Mouse (Mus musculus) kidney, adult 8-10 months (tissue): ENCODE results near the gene Ppm1a.
"Not testable (repeated sequence)": the region's sequence is repeated elsewhere in the genome, so short reads cannot be mapped to it uniquely, and the experiment has no call there.

Experiments used
- DNase-seq, 2 experiments: peaks; one replicate each; pipeline ENCODE4 v3.0.0; 2022

Ppm1a gene

DNA sequence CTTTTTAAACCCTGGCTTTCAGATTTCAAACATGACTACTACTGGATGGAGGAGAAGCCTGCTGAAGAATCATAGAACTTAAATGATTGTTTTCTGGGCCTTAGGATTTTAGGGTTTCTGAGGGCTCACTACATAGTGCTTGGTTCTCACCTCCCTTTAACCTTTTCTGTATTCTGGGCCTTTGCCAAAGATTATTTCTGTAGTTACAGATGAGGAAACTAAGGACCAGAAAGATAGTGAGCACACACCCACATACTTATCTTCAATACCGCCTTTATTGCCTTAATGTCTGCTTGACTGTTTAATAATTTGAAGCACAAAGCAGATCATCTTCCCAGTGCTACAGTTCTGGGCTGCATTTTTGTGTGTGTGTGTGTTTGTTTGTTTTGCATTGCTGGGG lies 5.2 kb downstream of the Ppm1a start:
- DNase-seq = no peak

DNA sequence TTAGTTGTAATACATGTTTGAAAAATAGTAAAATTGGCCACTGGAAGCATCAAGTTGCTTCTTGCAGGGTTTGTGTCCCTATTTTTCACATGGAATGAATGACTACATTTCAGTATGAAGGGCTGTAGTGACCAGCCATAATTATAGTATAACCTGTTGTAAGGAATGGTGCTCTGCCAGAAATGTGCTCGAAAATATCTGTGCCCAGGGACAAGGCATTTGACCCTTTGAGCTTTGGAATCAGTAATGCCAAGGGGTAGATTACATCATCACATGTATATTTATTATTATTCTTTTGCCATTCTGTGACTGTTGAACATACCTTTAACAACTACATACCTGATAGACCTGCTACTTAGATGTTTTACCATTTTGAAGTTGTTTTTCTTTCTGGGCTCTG lies 5.9 kb downstream of the Ppm1a start:
- DNase-seq = peak in 1 of 2 experiments; percentile 38

GRCm38 (mm10) chr12:72767809-72768208 lies 10.6 kb downstream of the Ppm1a start:
- DNase-seq = no peak

GRCm38 (mm10) chr12:72768230-72768629 lies 11.0 kb downstream of the Ppm1a start:
- no peak for DNase-seq

- DNase-seq = no peak
These were observed 12.4 kb downstream of the Ppm1a start for GRCm38 (mm10) chr12:72769546-72770230.

DNA sequence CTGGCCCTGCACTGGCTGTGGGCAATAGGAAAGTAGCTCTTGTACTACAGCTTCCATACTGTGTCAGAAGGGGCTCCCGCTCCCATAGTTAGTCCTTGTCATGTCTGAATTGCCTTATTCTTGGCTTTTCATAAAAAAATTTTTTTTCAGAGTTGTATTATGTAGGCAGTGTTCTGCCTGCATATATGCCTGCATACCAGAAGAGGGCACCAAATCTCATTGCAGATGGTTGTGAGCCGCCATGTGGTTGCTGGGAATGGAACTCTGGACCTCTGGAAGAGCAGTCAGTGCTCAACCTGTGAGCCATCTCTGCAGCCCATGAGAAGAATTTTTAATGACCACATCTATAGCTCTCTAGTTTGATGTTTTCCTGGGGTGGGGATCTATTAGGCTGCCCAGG lies 13.9 kb downstream of the Ppm1a start:
- DNase-seq = no peak

DNA sequence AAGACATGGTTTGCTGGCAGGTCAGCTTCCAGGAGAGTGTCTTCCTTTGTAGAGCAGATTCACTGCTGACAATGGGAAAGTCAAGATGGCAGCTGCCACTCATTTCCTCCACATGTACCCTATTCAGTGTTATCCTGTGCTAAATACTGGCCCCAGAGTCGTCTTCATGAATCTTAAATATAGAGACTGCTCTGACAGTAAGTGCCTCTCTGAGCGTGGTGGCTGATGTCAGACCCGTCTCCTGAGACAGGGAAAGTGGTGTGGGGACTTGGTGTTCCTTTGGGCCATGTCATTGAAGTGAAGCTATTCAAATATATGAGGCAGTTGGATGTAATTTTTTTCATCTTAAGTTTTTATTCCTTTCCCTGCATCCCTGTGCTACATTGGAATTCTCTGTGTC lies 14.5 kb downstream of the Ppm1a start:
- DNase-seq = no peak

GRCm38 (mm10) chr12:72773921-72774320 lies 16.7 kb downstream of the Ppm1a start:
- no peak for DNase-seq

DNA sequence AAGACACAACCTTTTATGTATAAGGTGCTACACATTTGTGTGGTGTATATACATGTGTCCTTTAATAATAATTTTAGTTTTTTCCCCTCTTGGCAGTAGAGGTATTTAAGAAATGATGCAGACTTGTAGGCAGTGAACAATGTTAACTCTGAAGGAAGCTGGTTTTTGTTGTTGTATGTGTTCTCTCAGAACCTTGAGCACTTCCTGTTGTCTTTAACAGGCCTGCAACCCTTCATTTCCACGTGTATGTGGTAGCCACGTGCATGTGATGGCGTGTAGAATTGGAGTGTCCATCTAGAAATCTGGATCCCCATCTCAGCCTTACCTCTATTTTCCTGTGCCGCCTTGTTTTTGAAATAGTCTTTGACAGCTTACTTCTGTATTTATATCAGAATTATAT lies 20.0 kb downstream of the Ppm1a start:
- no peak for DNase-seq

DNA sequence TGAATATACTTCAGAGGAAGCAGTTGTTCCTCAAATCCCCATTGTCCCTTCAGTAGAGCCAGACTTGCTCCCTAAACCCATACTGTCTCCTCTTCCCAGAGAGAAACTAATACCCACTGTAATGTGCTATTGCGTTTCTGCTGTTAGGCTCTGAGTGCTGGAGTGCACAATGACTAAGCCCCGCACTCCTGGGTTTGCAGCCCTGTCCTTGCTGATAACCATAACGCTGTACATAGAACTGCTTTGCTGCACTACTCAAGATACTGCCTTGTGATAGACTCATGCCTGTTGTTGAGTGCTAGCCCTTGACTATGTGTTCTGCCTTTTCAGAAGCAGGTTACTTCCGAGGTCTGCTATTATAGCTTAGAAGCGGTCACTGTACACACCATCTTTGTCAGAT lies 22.9 kb downstream of the Ppm1a start:
- no peak for DNase-seq

DNA sequence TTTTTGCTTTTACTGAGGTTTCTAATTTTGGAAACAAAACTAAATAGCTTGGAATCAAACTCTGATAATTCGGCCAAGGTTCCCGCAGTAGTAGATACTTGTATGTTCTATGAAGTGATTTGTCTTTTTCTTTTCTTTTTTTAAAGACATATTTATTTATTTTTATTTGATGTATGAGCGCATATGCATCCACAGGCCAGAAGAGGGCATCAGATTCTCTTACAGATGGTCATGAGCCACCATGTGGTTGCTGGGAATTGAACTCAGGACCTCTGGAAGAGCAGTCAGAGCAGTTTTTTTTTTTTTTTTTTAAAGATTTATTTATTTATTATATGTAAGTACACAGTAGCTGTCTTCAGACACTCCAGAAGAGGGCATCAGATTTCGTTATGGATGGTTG lies 25.5 kb downstream of the Ppm1a start:
- DNase-seq = not testable (repeated sequence)

GRCm38 (mm10) chr12:72785183-72785930 lies 28.1 kb downstream of the Ppm1a start:
- peak; percentile 40 to 64 for DNase-seq

DNA sequence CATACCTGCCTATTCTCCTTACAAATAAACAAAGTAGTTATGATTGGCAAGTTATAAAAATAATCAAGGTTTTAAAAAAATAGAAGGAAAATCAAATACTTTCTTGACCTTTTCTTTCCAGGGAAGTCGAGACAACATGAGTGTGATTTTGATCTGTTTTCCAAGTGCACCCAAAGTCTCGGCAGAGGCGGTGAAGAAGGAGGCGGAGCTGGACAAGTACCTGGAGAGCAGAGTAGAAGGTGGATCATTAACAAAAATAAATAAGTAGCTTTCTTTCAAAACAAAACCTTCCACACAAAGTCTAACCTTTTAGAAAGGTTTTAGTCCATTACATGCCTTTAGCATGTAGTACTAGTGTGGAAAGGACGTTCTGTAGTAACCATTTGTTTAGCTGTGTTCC lies 29.3 kb downstream of the Ppm1a start:
- DNase-seq = peak; percentile 45 to 65

- DNase-seq = peak in 1 of 2 experiments; percentile 17
These were observed 29.7 kb downstream of the Ppm1a start for GRCm38 (mm10) chr12:72786986-72787385.

GRCm38 (mm10) chr12:72790538-72790937 lies 33.3 kb downstream of the Ppm1a start:
- no peak for DNase-seq

GRCm38 (mm10) chr12:72792320-72793091 lies 35.3 kb downstream of the Ppm1a start:
- no peak for DNase-seq

DNA sequence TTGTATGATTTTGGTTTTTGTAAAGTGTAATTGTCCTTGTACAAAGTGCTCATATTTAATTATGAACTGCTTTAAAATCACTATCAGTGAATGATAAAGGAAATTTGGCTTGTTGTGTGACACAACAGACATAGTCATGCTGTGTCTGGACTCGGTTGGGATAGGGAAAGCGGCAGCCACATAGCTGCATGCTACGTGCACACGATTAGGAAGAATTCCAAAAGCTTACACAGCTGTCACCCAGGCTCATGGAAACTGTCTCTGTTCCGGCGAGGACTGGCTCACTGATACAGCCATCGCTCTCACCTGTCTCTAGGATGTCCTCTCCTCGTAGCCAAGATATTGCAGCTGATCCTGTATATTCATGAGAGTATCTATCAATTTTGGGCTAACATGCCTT lies 36.7 kb downstream of the Ppm1a start:
- no peak for DNase-seq

- no peak for DNase-seq
These were observed 52.5 kb downstream of the Ppm1a start for GRCm38 (mm10) chr12:72809798-72810197.

DNA sequence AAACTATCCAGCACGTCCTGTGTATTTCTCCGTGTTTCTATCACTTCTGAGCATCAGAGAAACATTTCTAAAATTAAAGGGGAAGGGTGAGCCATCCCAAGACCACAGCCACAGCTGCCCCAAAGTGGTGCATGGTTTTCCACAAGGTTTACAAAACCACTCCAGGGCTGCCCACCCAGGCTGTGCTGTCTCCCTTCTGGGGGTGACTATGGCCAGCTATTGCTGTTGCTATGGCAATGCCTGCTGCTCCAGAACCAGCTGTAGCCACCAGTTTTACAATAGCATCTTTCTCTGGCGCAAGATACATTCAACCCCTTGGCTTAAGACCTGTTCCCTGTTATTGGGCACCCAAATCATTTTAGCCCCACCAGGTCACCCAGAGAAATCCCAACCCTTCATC lies 54.3 kb downstream of the Ppm1a start:
- no peak for DNase-seq

DNA sequence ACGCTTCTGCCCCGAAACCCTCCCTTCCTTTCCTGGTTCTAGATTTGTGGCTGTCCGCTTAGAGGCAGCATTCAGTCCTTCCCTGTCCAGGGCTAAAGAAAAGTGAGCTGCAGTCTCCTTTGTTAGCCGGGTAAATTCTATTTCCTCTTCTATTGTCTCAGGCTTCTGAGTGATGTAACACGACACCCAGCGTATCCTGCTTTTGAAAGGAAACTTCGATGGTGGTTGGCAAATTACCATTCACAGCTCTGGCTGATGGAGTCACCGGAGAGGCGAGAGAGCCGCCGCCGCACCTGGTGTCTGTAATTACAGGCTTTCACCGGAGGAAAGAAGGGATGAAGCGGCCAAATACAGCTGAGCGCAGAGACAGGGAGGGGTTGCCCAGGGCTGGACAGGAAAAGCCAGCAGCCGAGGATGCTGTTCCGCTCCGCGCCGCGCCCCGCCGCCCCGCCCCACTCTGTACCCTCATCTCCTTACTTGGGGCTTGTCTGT lies 63.7 kb downstream of the Ppm1a start:
- no peak for DNase-seq

GRCm38 (mm10) chr12:72821589-72821988 lies 64.3 kb downstream of the Ppm1a start:
- DNase-seq = no peak

GRCm38 (mm10) chr12:72825656-72826055 lies 68.4 kb downstream of the Ppm1a start:
- DNase-seq = no peak

DNA sequence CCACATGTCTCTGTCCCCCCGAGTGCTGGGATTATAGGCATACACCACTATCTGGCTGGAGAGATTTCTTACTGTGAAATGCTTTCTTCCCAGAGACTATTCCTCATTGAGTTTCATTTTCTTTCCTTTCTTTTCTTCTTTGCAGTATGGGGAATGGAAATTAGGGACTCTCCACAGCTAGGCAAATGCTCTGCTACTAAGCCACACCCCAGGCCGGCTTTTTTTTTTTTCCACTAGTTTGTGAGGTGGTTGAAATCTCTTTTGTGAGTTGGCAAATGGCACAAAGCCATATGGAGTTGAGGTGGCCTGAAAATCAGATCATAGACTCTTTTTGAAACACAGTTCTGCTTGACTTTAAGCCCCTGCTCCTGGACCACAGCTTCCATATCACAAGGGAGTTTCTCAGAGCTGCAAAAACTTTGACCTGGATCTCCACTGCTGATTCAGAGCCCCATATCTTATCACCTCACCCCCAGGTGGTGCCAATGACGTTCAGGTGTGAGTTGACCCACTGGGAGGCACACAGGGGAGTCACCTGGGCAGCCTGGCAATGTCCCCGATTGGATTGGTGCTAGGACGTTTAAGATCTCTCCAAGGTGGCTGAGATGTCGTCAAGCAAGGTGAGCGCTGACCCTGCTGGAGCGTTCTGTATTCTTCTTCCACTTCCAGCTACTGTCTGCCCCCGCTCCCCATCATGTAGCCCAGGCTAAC lies 71.7 kb downstream of the Ppm1a start:
- no peak for DNase-seq
